Mouse (Mus musculus): ENCODE results near the gene Igsf11. TPM values are rescaled to one million over a fixed set of nuclear protein-coding genes. Genes with fewer than 3 reads are reported as not detected.

Gene Igsf11
- polyA plus RNA-seq, 1 experiment, result 0.01 TPM

- no peak for TF ChIP-seq GATA1 (IDR thresholded peaks at IDR 0.05; ENCODE audit: low read length)
Measured at GRCm38 (mm10) chr16:38998496-38999258, 106.2 kb downstream of the Igsf11 start.

- TF ChIP-seq GATA1 (IDR thresholded peaks at IDR 0.05; ENCODE audit: low read length), result no peak
Measured at GRCm38 (mm10) chr16:38999298-38999697, 106.8 kb downstream of the Igsf11 start.

- no peak for TF ChIP-seq GATA1 (IDR thresholded peaks at IDR 0.05; ENCODE audit: low read length)
Measured at GRCm38 (mm10) chr16:39006978-39007377, 114.5 kb downstream of the Igsf11 start.

GRCm38 (mm10) chr16:39019449-39019848 is 127.0 kb downstream of the Igsf11 start:
- no peak for TF ChIP-seq GATA1 (IDR thresholded peaks at IDR 0.05; ENCODE audit: low read length)

- no peak for TF ChIP-seq GATA1 (IDR thresholded peaks at IDR 0.05; ENCODE audit: low read length)
Measured at GRCm38 (mm10) chr16:39025989-39026736, 133.7 kb downstream of the Igsf11 start.

- TF ChIP-seq GATA1 (IDR thresholded peaks at IDR 0.05; ENCODE audit: low read length), result no peak
Measured at GRCm38 (mm10) chr16:39031350-39031749, 138.9 kb downstream of the Igsf11 start.

GRCm38 (mm10) chr16:39037257-39037656 is 144.8 kb downstream of the Igsf11 start:
- no peak for TF ChIP-seq GATA1 (IDR thresholded peaks at IDR 0.05; ENCODE audit: low read length)

- no peak for TF ChIP-seq GATA1 (IDR thresholded peaks at IDR 0.05; ENCODE audit: low read length)
Measured at GRCm38 (mm10) chr16:39044381-39044780, 151.9 kb downstream of the Igsf11 start.

GRCm38 (mm10) chr16:39048889-39049288 is 156.4 kb downstream of the Igsf11 start:
- TF ChIP-seq GATA1 (IDR thresholded peaks at IDR 0.05; ENCODE audit: low read length), result no peak

GRCm38 (mm10) chr16:39052971-39053370 is 160.5 kb downstream of the Igsf11 start:
- no peak for TF ChIP-seq GATA1 (IDR thresholded peaks at IDR 0.05; ENCODE audit: low read length)

GRCm38 (mm10) chr16:39053779-39054178 is 161.3 kb downstream of the Igsf11 start:
- TF ChIP-seq GATA1 (IDR thresholded peaks at IDR 0.05; ENCODE audit: low read length), result no peak

GRCm38 (mm10) chr16:39056061-39056460 is 163.6 kb downstream of the Igsf11 start:
- no peak for TF ChIP-seq GATA1 (IDR thresholded peaks at IDR 0.05; ENCODE audit: low read length)

GRCm38 (mm10) chr16:39056961-39057360 is 164.5 kb downstream of the Igsf11 start:
- TF ChIP-seq GATA1 (IDR thresholded peaks at IDR 0.05; ENCODE audit: low read length), result no peak

- no peak for TF ChIP-seq GATA1 (IDR thresholded peaks at IDR 0.05; ENCODE audit: low read length)
Measured at GRCm38 (mm10) chr16:39058869-39059268, 166.4 kb downstream of the Igsf11 start.

- no peak for TF ChIP-seq GATA1 (IDR thresholded peaks at IDR 0.05; ENCODE audit: low read length)
Measured at GRCm38 (mm10) chr16:39062596-39062995, 170.1 kb downstream of the Igsf11 start.

GRCm38 (mm10) chr16:39065576-39065975 is 173.1 kb downstream of the Igsf11 start:
- TF ChIP-seq GATA1 (IDR thresholded peaks at IDR 0.05; ENCODE audit: low read length), result no peak

GRCm38 (mm10) chr16:39071431-39071830 is 179.0 kb downstream of the Igsf11 start:
- no peak for TF ChIP-seq GATA1 (IDR thresholded peaks at IDR 0.05; ENCODE audit: low read length)

Other genes with a start within 250 kb of the Igsf11 start
- 0.04 and 0.06 TPM in 2 replicates for gene Arhgap31, start 179.4 kb upstream of the Igsf11 start, polyA plus RNA-seq (2012)
- not detected in 2 replicates for gene B4galt4, start 150.4 kb upstream of the Igsf11 start, polyA plus RNA-seq (2012)
- not detected in 2 replicates for gene Upk1b, start 92.3 kb upstream of the Igsf11 start, polyA plus RNA-seq (2012)
- not detected in 2 replicates for gene 4930435E12Rik, start 63.9 kb upstream of the Igsf11 start, polyA plus RNA-seq (2012)